Mouse (Mus musculus) kidney, postnatal 25 days (tissue): ENCODE data around the gene Ppp2r1b.

Source experiments
- DNase-seq, 2 experiments: peaks; one replicate each; pipeline ENCODE4 v3.0.0; 2021; ENCODE audit warnings: mixed read lengths in 2 of 2

The Ppp2r1b gene

GRCm38 (mm10) chr9:50841079-50841789 lies 3.9 kb upstream of the Ppp2r1b start:
- DNase-seq, result peak in 1 of 2 experiments; percentile 36

GRCm38 (mm10) chr9:50845547-50845946 lies 446 bp downstream of the Ppp2r1b start:
- peak; percentile 80 to 91 for DNase-seq

- peak in 1 of 2 experiments; percentile 19 for DNase-seq
Observed at GRCm38 (mm10) chr9:50847133-50847532, 2.0 kb downstream of the Ppp2r1b start.

GRCm38 (mm10) chr9:50847606-50848368 lies 2.7 kb downstream of the Ppp2r1b start:
- peak; percentile 41 to 65 for DNase-seq

- peak; percentile 50 to 74 for DNase-seq
Observed at GRCm38 (mm10) chr9:50848821-50849220, 3.7 kb downstream of the Ppp2r1b start.

GRCm38 (mm10) chr9:50849249-50849648 lies 4.1 kb downstream of the Ppp2r1b start:
- peak; percentile 89 to 97 for DNase-seq

GRCm38 (mm10) chr9:50849755-50850154 lies 4.7 kb downstream of the Ppp2r1b start:
- DNase-seq, result peak in 1 of 2 experiments; percentile 10

- peak in 1 of 2 experiments; percentile 42 for DNase-seq
Observed at GRCm38 (mm10) chr9:50850271-50850670, 5.2 kb downstream of the Ppp2r1b start.

GRCm38 (mm10) chr9:50850713-50851112 lies 5.6 kb downstream of the Ppp2r1b start:
- peak in 1 of 2 experiments; percentile 34 for DNase-seq

- peak in 1 of 2 experiments; percentile 33 for DNase-seq
Observed at GRCm38 (mm10) chr9:50852634-50853349, 7.7 kb downstream of the Ppp2r1b start.

- peak in 1 of 2 experiments; percentile 24 for DNase-seq
Observed at GRCm38 (mm10) chr9:50854376-50854775, 9.3 kb downstream of the Ppp2r1b start.

- no peak for DNase-seq
Observed at GRCm38 (mm10) chr9:50855133-50855766, 10.1 kb downstream of the Ppp2r1b start.

- peak in 1 of 2 experiments; percentile 13 for DNase-seq
Observed at GRCm38 (mm10) chr9:50855780-50856179, 10.7 kb downstream of the Ppp2r1b start.

GRCm38 (mm10) chr9:50856341-50857081 lies 11.4 kb downstream of the Ppp2r1b start:
- peak; percentile 93 for DNase-seq

- DNase-seq, result peak in 1 of 2 experiments; percentile 39
Observed at GRCm38 (mm10) chr9:50857082-50857641, 12.1 kb downstream of the Ppp2r1b start.

- peak in 1 of 2 experiments; percentile 11 for DNase-seq
Observed at GRCm38 (mm10) chr9:50858681-50859080, 13.6 kb downstream of the Ppp2r1b start.

- DNase-seq, result peak in 1 of 2 experiments; percentile 16
Observed at GRCm38 (mm10) chr9:50861119-50861839, 16.2 kb downstream of the Ppp2r1b start.

- peak in 1 of 2 experiments; percentile 1 for DNase-seq
Observed at GRCm38 (mm10) chr9:50863824-50864223, 18.7 kb downstream of the Ppp2r1b start.

GRCm38 (mm10) chr9:50864877-50865276 lies 19.8 kb downstream of the Ppp2r1b start:
- no peak for DNase-seq

- no peak for DNase-seq
Observed at GRCm38 (mm10) chr9:50865803-50866202, 20.7 kb downstream of the Ppp2r1b start.

GRCm38 (mm10) chr9:50867015-50867414 lies 21.9 kb downstream of the Ppp2r1b start:
- peak in 1 of 2 experiments; percentile 18 for DNase-seq
